Mouse (Mus musculus) embryo, embryonic 11 days (tissue): Measurements from ENCODE around the gene Zbtb6.

Source experiments
- DNase-seq: peaks from one replicate; pipeline ENCODE4 v3.0.0-alpha.2; 2015

Zbtb6 gene

GRCm38 (mm10) chr2:37442611-37443591, at the start of gene Zbtb6, which contains the start of the genes Zbtb26 and Rabgap1:
Gene Zbtb6, minus strand, starts transcription at chr2:37443171.
Gene Zbtb26, minus strand, starts transcription at chr2:37443135.
Gene Rabgap1, plus strand, starts transcription at chr2:37443279.
- DNase-seq: peak; percentile 98

GRCm38 (mm10) chr2:37488956-37489355, 46.0 kb upstream of the Zbtb6 start:
- no peak for DNase-seq

GRCm38 (mm10) chr2:37486408-37486807, 43.4 kb upstream of the Zbtb6 start:
- DNase-seq: no peak

- peak; percentile 66 for DNase-seq
These were observed 42.4 kb upstream of the Zbtb6 start for GRCm38 (mm10) chr2:37485370-37485769.

- no peak for DNase-seq
These were observed 41.2 kb upstream of the Zbtb6 start for GRCm38 (mm10) chr2:37484165-37484564.

GRCm38 (mm10) chr2:37480039-37480438, 37.1 kb upstream of the Zbtb6 start:
- DNase-seq: no peak

GRCm38 (mm10) chr2:37479559-37479958, 36.6 kb upstream of the Zbtb6 start:
- no peak for DNase-seq

GRCm38 (mm10) chr2:37466266-37466665, 23.3 kb upstream of the Zbtb6 start:
- DNase-seq: no peak

GRCm38 (mm10) chr2:37460707-37461106, 17.7 kb upstream of the Zbtb6 start:
- no peak for DNase-seq

GRCm38 (mm10) chr2:37452376-37452760, 9.4 kb upstream of the Zbtb6 start:
- no peak for DNase-seq

- DNase-seq: peak; percentile 98
These were observed 8.8 kb upstream of the Zbtb6 start for GRCm38 (mm10) chr2:37451667-37452375.

GRCm38 (mm10) chr2:37431609-37432008, 11.4 kb downstream of the Zbtb6 start:
- peak; percentile 48 for DNase-seq

GRCm38 (mm10) chr2:37430593-37431464, 12.1 kb downstream of the Zbtb6 start:
- DNase-seq: peak; percentile 95

GRCm38 (mm10) chr2:37423671-37424070, 19.3 kb downstream of the Zbtb6 start:
- DNase-seq: no peak

GRCm38 (mm10) chr2:37422306-37423304, 20.4 kb downstream of the Zbtb6 start, which contains the start of gene Rc3h2:
Gene Rc3h2, minus strand, starts transcription at chr2:37422903.
- DNase-seq: peak; percentile 98

- no peak for DNase-seq
These were observed 21.1 kb downstream of the Zbtb6 start for GRCm38 (mm10) chr2:37421903-37422302.

GRCm38 (mm10) chr2:37395539-37395938, 47.4 kb downstream of the Zbtb6 start:
- DNase-seq: peak; percentile 5

- no peak for DNase-seq
These were observed 60.0 kb downstream of the Zbtb6 start for GRCm38 (mm10) chr2:37382921-37383320.

- DNase-seq: peak; percentile 69
These were observed 62.8 kb downstream of the Zbtb6 start for GRCm38 (mm10) chr2:37380189-37380588.

GRCm38 (mm10) chr2:37376018-37376417, 67.0 kb downstream of the Zbtb6 start:
- DNase-seq: no peak
